15 mouse cellular contexts compared by ENCODE assay signal in the genomic region with DNA sequence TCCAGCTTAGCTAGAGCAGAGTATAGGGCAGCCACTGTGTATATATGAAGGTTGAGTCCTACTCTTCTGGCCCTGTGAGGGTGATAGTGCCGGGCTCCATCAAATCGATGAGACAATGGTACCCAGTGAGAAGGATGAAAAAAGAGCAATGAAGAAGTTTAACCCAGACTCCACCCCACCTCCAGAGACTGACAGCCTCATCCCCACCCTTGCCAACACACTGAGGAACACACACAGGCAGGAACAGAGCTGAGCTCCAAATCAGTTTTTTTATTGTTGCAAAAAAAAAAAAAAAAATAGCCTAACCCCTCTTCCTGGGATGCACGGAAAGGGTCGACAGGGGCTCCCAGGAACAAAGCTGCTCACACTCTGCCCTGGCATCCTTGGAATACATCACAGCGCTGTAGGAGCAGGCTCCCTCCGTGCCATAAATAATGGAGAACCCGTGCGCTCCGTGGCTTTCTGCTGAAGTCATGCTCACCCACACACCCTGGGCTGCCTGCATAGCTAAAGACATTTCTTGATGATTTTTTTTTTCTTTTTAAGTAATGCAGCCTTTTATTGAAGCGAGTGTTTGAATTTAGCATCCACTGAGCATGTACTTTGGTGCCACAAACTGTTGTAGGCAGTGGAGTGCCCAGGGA.
A peak's percentile ranks its signal among the peaks of the same experiment; 100 is the strongest.
DNase-seq lines count a peak whose midpoint lies in the region; TF ChIP-seq lines count a peak whose summit lies in the region.
"Had no signal": no experiment of that assay in that cellular context is flagged by ENCODE, and none has a peak within 500 bp of the region (broad histone marks: within the 10 kb centered on the region; RNA-seq: fewer than 3 reads in every experiment).

No protein-coding gene starts in this region.

- WGBS in embryonic facial prominence, embryonic 10.5 days = 38% methylated on average over 10 of the region's 10 CpGs

- no peak overlapping the region for H3ac ChIP-seq in myocyte (ENCODE audit: control insufficient read depth, insufficient read length)

- H3K4me3 ChIP-seq in myocyte = no peak overlapping the region
- no peak overlapping the region for H3K4me3 ChIP-seq in embryonic facial prominence, embryonic 10.5 days
- H3K4me3 ChIP-seq: forebrain, embryonic 10.5 days; heart, adult 2 months; liver, embryonic 13.5 days; stomach, embryonic 15.5 days had no signal

- H3K36me3 ChIP-seq in myocyte (ENCODE audit: control insufficient read depth, insufficient read depth) = no peaks in the 10 kb centered on the region
- no peaks in the 10 kb centered on the region for H3K36me3 ChIP-seq in embryonic facial prominence, embryonic 10.5 days (replicated peaks)
- H3K36me3 ChIP-seq: forebrain, embryonic 10.5 days; liver, embryonic 13.5 days; stomach, embryonic 15.5 days had no signal

- no peaks in the 10 kb centered on the region for H3K9me3 ChIP-seq in embryonic facial prominence, embryonic 10.5 days
- H3K9me3 ChIP-seq: forebrain, embryonic 10.5 days; liver, embryonic 13.5 days; stomach, embryonic 15.5 days had no signal

- peak; percentile 69 to 82 for DNase-seq in frontal cortex, adult 2 months (ENCODE audit: extremely low spot score in 1 of 2, low spot score in 1 of 2)
- DNase-seq in frontal cortex, postnatal 10 days (ENCODE audit: low spot score in 2 of 2) = no peak
- DNase-seq in right cerebral cortex, adult 18-20 months = peak; percentile 86
- DNase-seq in right cerebral cortex, postnatal 4 days = no peak
- DNase-seq in embryonic facial prominence, embryonic 10.5 days (ENCODE audit: low spot score) = no peak
- DNase-seq in urinary bladder, postnatal 36 days (ENCODE audit: low spot score in 2 of 2) = no peak
- DNase-seq in heart, adult 18-20 months = no peak
- DNase-seq: adrenal gland, adult 8-10 months; heart, adult 2 months; kidney, adult 8-10 months; liver, embryonic 13.5 days; lung, postnatal 14 days had no signal

- no peaks in the 10 kb centered on the region for H3K79me2 ChIP-seq in myocyte (ENCODE audit: control insufficient read depth, insufficient read depth)

- no peak for TF ChIP-seq POLR2A in myocyte (IDR thresholded peaks at IDR 0.05; ENCODE audit: insufficient read length, low read depth)

- peak overlapping the region; percentile 44 for H3K4me2 ChIP-seq in myocyte (ENCODE audit: low read depth)
- H3K4me2 ChIP-seq: liver, embryonic 13.5 days; stomach, embryonic 15.5 days had no signal

- H3K27ac ChIP-seq in embryonic facial prominence, embryonic 10.5 days (replicated peaks) = no peak overlapping the region
- H3K27ac ChIP-seq: forebrain, embryonic 10.5 days; heart, adult 2 months; liver, embryonic 13.5 days; stomach, embryonic 15.5 days had no signal

- H3K27me3 ChIP-seq in myocyte (ENCODE audit: control insufficient read depth, insufficient read depth, insufficient read length) = no peaks in the 10 kb centered on the region
- peaks cover 28% of the 10 kb centered on the region for H3K27me3 ChIP-seq in embryonic facial prominence, embryonic 10.5 days (replicated peaks; ENCODE audit: low read depth, poor library complexity, severe bottlenecking)
- H3K27me3 ChIP-seq: stomach, embryonic 15.5 days had no signal

- peaks cover 6% of the 10 kb centered on the region for H3K4me1 ChIP-seq in embryonic facial prominence, embryonic 10.5 days
- H3K4me1 ChIP-seq: liver, embryonic 13.5 days; stomach, embryonic 15.5 days had no signal

TF ChIP-seq in myocyte, 11 proteins besides CTCF, POLR2A, EP300 and RAD21:
- no peak for TF ChIP-seq CEBPB (IDR thresholded peaks at IDR 0.05; ENCODE audit: insufficient read depth, poor library complexity, severe bottlenecking)
TF ChIP-seq in myocyte: peak in this region for 0.

Comparison
In these comparisons a context has a peak if more than half of its experiments do, and no peak if none do; other contexts are left out.
1. DNase-seq: peak in frontal cortex, adult 2 months (2 of 2) and right cerebral cortex, adult 18-20 months (single experiment); none in frontal cortex, postnatal 10 days (0 of 2), right cerebral cortex, postnatal 4 days (single experiment), embryonic facial prominence, embryonic 10.5 days (single experiment), urinary bladder, postnatal 36 days (0 of 2) and heart, adult 18-20 months (0 of 2).